Mouse (Mus musculus) testis, adult 2 months (tissue): ENCODE data around the gene Gpank1.

Experiments used
- CTCF ChIP-seq: fragments of 200-500 bp; IDR thresholded peaks from 2 replicates; pipeline ENCODE4 v1.5.1; 2012; ENCODE audit warnings: low read depth, mild to moderate bottlenecking, inconsistent platforms, low read length, moderate library complexity; ENCODE audit not compliant: control insufficient read depth, insufficient read depth, insufficient replicate concordance
- POLR2A ChIP-seq: fragments of 200-500 bp; IDR thresholded peaks from 2 replicates; pipeline ENCODE4 v1.6.1; 2012; ENCODE audit warnings: low read depth, mild to moderate bottlenecking, inconsistent platforms, low read length, moderate library complexity; ENCODE audit not compliant: control insufficient read depth

DNA sequence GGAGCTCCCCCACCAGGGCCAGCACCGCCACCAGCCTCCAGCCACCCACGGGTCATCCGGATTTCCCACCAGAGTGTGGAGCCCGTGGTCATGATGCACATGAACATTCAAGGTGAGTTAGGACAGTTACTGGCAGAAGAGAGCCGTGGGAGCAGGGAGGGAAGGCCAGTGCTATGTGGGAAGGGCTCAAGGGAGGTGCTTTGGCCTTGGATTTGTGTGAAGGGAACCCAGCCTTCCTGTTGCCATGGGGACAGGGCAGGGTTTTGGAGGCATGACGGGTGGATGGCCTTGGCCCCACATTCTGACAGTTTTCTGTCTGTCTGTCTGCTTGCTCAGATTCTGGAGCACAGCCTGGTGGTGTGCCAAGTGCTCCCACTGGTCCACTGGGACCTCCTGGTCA is 20.7 kb downstream of the Gpank1 start:
- no peak for TF ChIP-seq POLR2A
- TF ChIP-seq CTCF: no peak
